Comparison of ENCODE assay signal across 30 mouse cellular contexts in the genomic region with DNA sequence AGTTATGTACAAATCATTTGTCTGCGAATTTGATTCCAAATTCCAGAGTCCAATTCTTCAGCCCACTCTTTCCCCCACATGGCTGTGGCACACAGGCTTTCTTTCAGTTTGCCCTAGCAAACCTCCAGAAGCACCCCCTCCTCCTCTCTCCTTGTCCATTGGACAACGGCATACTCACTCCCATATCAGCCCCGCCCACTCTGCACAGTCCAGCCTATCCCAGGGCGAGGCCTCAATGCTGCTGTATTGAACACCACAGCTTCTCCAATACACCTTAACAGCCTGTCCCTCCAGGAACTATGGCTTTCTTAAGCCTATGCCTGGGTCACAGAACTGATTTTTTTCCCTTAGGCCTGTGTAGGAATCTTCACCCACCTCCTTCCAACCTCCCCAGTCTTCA.
DNase-seq lines count a peak whose midpoint lies in the region; ATAC-seq and TF ChIP-seq lines count a peak whose summit lies in the region.
"Had no signal": no experiment of that assay in that cellular context is flagged by ENCODE, and none has a peak within 500 bp of the region (broad histone marks: within the 10 kb centered on the region; RNA-seq: fewer than 3 reads in every experiment).

No protein-coding gene starts in this region.

- H3K27me3 ChIP-seq in lung, embryonic 14.5 days (ENCODE audit: insufficient read depth, low read length): no peaks in the 10 kb centered on the region
- no peaks in the 10 kb centered on the region for H3K27me3 ChIP-seq in intestine, embryonic 16.5 days (replicated peaks; ENCODE audit: control insufficient read depth, insufficient read depth, low read length)
- H3K27me3 ChIP-seq in hindbrain, embryonic 14.5 days (ENCODE audit: control insufficient read depth, insufficient read depth, low read length): no peaks in the 10 kb centered on the region
- H3K27me3 ChIP-seq: embryonic facial prominence, embryonic 15.5 days; forebrain, embryonic 12.5 days; hindbrain, embryonic 13.5 days; megakaryocyte, embryonic 14.5 days; midbrain, embryonic 12.5 days; neural tube, embryonic 13.5 days had no signal

- WGBS in lung, embryonic 14.5 days: 77% methylated on average over 4 of the region's 4 CpGs
- 70% methylated on average over 4 of the region's 4 CpGs for WGBS in intestine, embryonic 16.5 days
- WGBS in hindbrain, embryonic 14.5 days: 88% methylated on average over 4 of the region's 4 CpGs

- H3K9me3 ChIP-seq in lung, embryonic 14.5 days (ENCODE audit: low read depth, low read length): no peaks in the 10 kb centered on the region
- no peaks in the 10 kb centered on the region for H3K9me3 ChIP-seq in intestine, embryonic 16.5 days (ENCODE audit: control insufficient read depth, low read length)
- H3K9me3 ChIP-seq in hindbrain, embryonic 14.5 days (ENCODE audit: control insufficient read depth, low read length): no peaks in the 10 kb centered on the region
- H3K9me3 ChIP-seq: embryonic facial prominence, embryonic 15.5 days; forebrain, embryonic 12.5 days; hindbrain, embryonic 13.5 days; midbrain, embryonic 12.5 days; neural tube, embryonic 13.5 days had no signal

- H3K4me3 ChIP-seq in lung, embryonic 14.5 days (ENCODE audit: low read depth, low read length): no peak overlapping the region
- H3K4me3 ChIP-seq in intestine, embryonic 16.5 days (ENCODE audit: low read length): no peak overlapping the region
- H3K4me3 ChIP-seq in hindbrain, embryonic 14.5 days (replicated peaks; ENCODE audit: low read length): no peak overlapping the region
- H3K4me3 ChIP-seq: embryonic facial prominence, embryonic 15.5 days; forebrain, embryonic 12.5 days; hindbrain, embryonic 13.5 days; megakaryocyte, embryonic 14.5 days; midbrain, embryonic 12.5 days; myocyte; neural tube, embryonic 13.5 days had no signal

- no peaks in the 10 kb centered on the region for H3K36me3 ChIP-seq in lung, embryonic 14.5 days (ENCODE audit: insufficient read depth)
- no peaks in the 10 kb centered on the region for H3K36me3 ChIP-seq in intestine, embryonic 16.5 days (ENCODE audit: control insufficient read depth, insufficient read depth, low read length)
- no peaks in the 10 kb centered on the region for H3K36me3 ChIP-seq in hindbrain, embryonic 14.5 days (replicated peaks; ENCODE audit: control insufficient read depth, insufficient read depth)
- H3K36me3 ChIP-seq: embryonic facial prominence, embryonic 15.5 days; forebrain, embryonic 12.5 days; G1E; hindbrain, embryonic 13.5 days; midbrain, embryonic 12.5 days; neural tube, embryonic 13.5 days had no signal

- H3K4me2 ChIP-seq in lung, embryonic 14.5 days: no peak overlapping the region
- H3K4me2 ChIP-seq in intestine, embryonic 16.5 days (ENCODE audit: low read depth, low read length): no peak overlapping the region
- H3K4me2 ChIP-seq in hindbrain, embryonic 14.5 days (replicated peaks): no peak overlapping the region
- H3K4me2 ChIP-seq: embryonic facial prominence, embryonic 15.5 days; forebrain, embryonic 12.5 days; heart, embryonic 11.5 days; hindbrain, embryonic 13.5 days; midbrain, embryonic 12.5 days; neural tube, embryonic 13.5 days had no signal

- DNase-seq in lung, embryonic 14.5 days: no peak
- DNase-seq in lung, postnatal 10 days: no peak
- peak; percentile 7 for DNase-seq in WW6 (ENCODE audit: low read depth, low spot score)
- DNase-seq in frontal cortex, postnatal 36 days (ENCODE audit: low spot score in 2 of 2): no peak
- DNase-seq in hindbrain, embryonic 14.5 days (ENCODE audit: low spot score): no peak
- DNase-seq in lung, postnatal 36 days: no peak
- DNase-seq: adrenal gland, adult 2 months; adrenal gland, postnatal 36 days; B cell, adult 2 months; cerebellum, adult 18-20 months; forebrain, postnatal 0 days; gastrocnemius, postnatal 14 days; heart, postnatal 36 days; liver; lung, adult 2 months; right cerebral cortex, postnatal 4 days; thymus, adult 18-20 months; thymus, postnatal 25 days had no signal

- no peaks in the 10 kb centered on the region for H3K4me1 ChIP-seq in lung, embryonic 14.5 days (ENCODE audit: insufficient read depth)
- no peaks in the 10 kb centered on the region for H3K4me1 ChIP-seq in intestine, embryonic 16.5 days (ENCODE audit: control insufficient read depth, insufficient read depth, low read length)
- H3K4me1 ChIP-seq in hindbrain, embryonic 14.5 days (replicated peaks; ENCODE audit: control insufficient read depth, insufficient read depth, low read length): no peaks in the 10 kb centered on the region
- H3K4me1 ChIP-seq: embryonic facial prominence, embryonic 15.5 days; forebrain, embryonic 12.5 days; hindbrain, embryonic 13.5 days; megakaryocyte, embryonic 14.5 days; midbrain, embryonic 12.5 days; neural tube, embryonic 13.5 days had no signal

- ATAC-seq in lung, embryonic 14.5 days (ENCODE audit: insufficient read depth): peak; percentile 44; the same call in 1 of the 2 replicates
- ATAC-seq in intestine, embryonic 16.5 days: peak; percentile 60; the same call in 1 of the 2 replicates
- no peak for ATAC-seq in hindbrain, embryonic 14.5 days (ENCODE audit: low FRiP score)
- ATAC-seq: forebrain, postnatal 0 days; inflammation-experienced regulatory T-cells, adult 6 months had no signal

- no peak for TF ChIP-seq CTCF in lung, embryonic 14.5 days (IDR thresholded peaks at IDR 0.05; ENCODE audit: low read depth)

- H3K27ac ChIP-seq in lung, embryonic 14.5 days (ENCODE audit: low read depth): no peak overlapping the region
- H3K27ac ChIP-seq in intestine, embryonic 16.5 days (ENCODE audit: low read length): no peak overlapping the region
- H3K27ac ChIP-seq in hindbrain, embryonic 14.5 days: no peak overlapping the region
- H3K27ac ChIP-seq: embryonic facial prominence, embryonic 15.5 days; forebrain, embryonic 12.5 days; hindbrain, embryonic 13.5 days; liver, embryonic 14.5 days; midbrain, embryonic 12.5 days; neural tube, embryonic 13.5 days had no signal

- H3K9ac ChIP-seq in lung, embryonic 14.5 days: no peak overlapping the region
- no peak overlapping the region for H3K9ac ChIP-seq in intestine, embryonic 16.5 days (ENCODE audit: low read depth, low read length)
- no peak overlapping the region for H3K9ac ChIP-seq in hindbrain, embryonic 14.5 days
- H3K9ac ChIP-seq: embryonic facial prominence, embryonic 15.5 days; forebrain, embryonic 12.5 days; forebrain, postnatal 0 days; hindbrain, embryonic 13.5 days; liver, embryonic 14.5 days; midbrain, embryonic 12.5 days; neural tube, embryonic 13.5 days had no signal
